Mouse (Mus musculus) gastrocnemius, adult 2 months (tissue): ENCODE data around the gene Prune1. TPM values are rescaled to one million over a fixed set of nuclear protein-coding genes. Genes with fewer than 3 reads are reported as not detected.

Experiments
- DNase-seq: peaks from one replicate; pipeline ENCODE4 v3.0.0; 2022
- H3K27ac ChIP-seq: fragments of 200-600 bp; 2 replicates; pipeline ENCODE4 v1.8.1; 2022; ENCODE audit warnings: mild to moderate bottlenecking
- H3K4me3 ChIP-seq: fragments of 200-600 bp; 2 replicates; pipeline ENCODE4 v1.8.1; 2022; ENCODE audit warnings: mild to moderate bottlenecking, moderate library complexity
- CTCF ChIP-seq: fragments of 200-600 bp; IDR thresholded peaks from 2 replicates; pipeline ENCODE4 v1.8.1; 2022; ENCODE audit warnings: antibody characterized with exemption, mild to moderate bottlenecking, moderate library complexity
- intact Hi-C: fragments of 180-260 bp; cut with DNase I; formaldehyde crosslinking; loops from one replicate; pipeline ENCODE4 v1.15.1; 2025
- total RNA-seq, 2 experiments: library from RNA; stranded (reverse); gene quantifications; 2 replicates each; pipeline ENCODE4 v1.2.3; 2021

Gene Prune1
- total RNA-seq, 2 experiments from 2014 or later = 45.8 to 46.9 TPM

GRCm38 (mm10) chr3:95266052-95266451 is 15.8 kb downstream of the Prune1 start:
- DNase-seq = no peak
- Histone ChIP-seq H3K4me3 (no peak overlapping the region; the same call in 1 of the 2 replicates), H3K27ac (peak overlapping the region; percentile 87)
- peak; percentile 37 for TF ChIP-seq CTCF
- intact Hi-C loops = no loop called here

GRCm38 (mm10) chr3:95264724-95265123 is 17.2 kb downstream of the Prune1 start:
- Histone ChIP-seq H3K4me3 (peak overlapping the region; percentile 1; the same call in 1 of the 2 replicates), H3K27ac (peak overlapping the region; percentile 87)
- intact Hi-C loops = loop anchor here (5.0 kb wide), 2 partner anchors 47 to 122 kb away; partner anchors contain the start of genes Gabpb2 and Tnfaip8l2
- no peak for DNase-seq
- TF ChIP-seq CTCF = no peak

- intact Hi-C loops = loop anchor here (5.0 kb wide), 2 partner anchors 46 to 121 kb away; partner anchors contain the start of genes Gabpb2 and Tnfaip8l2
- peak; percentile 88 for TF ChIP-seq CTCF
- Histone ChIP-seq H3K4me3 (peak overlapping the region; percentile 30; the same call in 1 of the 2 replicates), H3K27ac (peak overlapping the region; percentile 87)
- peak; percentile 89 for DNase-seq
Observed at GRCm38 (mm10) chr3:95263089-95263739, 18.7 kb downstream of the Prune1 start.

DNA sequence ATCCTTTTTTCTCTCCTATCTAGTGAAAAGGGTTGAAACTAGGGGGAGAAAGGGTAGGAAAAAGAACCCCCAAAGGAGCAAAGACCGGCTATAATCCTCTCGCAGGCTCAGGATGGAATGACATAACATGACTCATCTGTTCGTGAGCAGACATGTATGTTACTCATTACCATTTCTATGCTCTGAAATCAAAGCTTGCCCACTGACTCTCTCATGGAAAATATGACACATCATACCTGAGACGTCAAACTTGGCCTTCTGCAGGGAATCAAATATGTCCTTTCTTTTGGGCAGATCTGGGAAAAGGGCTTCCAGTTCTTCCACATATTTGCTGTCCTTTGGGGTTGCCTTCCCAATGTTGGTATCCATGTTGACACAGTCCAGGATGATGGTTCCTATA is 19.9 kb downstream of the Prune1 start:
- no peak overlapping the region for H3K27ac ChIP-seq
- intact Hi-C loops = loop anchor here (5.0 kb wide), 2 partner anchors 45 to 120 kb away; partner anchors contain the start of genes Gabpb2 and Tnfaip8l2
- H3K4me3 ChIP-seq = no peak overlapping the region
- no peak for TF ChIP-seq CTCF
- no peak for DNase-seq

DNA sequence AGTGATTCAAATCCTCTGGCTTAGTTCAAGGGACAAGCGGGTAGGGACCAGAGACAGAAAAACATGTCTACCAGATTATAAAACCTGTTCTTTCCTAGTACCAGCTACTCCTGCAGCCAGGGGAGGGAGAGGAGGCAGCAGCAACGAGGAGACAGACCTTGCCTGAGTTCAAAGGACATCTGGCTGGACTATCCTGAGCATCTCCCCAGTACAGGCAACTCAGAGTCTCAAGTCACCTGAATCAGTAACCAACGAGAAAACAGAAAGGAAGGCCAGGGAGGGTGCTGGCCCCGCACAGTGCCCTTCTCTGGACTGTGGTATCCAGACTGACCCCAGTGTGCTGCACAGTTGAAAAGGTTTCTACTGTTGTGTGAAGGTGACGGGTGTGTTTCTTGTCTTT is 24.9 kb downstream of the Prune1 start:
- H3K27ac ChIP-seq = no peak overlapping the region
- intact Hi-C loops = no loop called here

DNA sequence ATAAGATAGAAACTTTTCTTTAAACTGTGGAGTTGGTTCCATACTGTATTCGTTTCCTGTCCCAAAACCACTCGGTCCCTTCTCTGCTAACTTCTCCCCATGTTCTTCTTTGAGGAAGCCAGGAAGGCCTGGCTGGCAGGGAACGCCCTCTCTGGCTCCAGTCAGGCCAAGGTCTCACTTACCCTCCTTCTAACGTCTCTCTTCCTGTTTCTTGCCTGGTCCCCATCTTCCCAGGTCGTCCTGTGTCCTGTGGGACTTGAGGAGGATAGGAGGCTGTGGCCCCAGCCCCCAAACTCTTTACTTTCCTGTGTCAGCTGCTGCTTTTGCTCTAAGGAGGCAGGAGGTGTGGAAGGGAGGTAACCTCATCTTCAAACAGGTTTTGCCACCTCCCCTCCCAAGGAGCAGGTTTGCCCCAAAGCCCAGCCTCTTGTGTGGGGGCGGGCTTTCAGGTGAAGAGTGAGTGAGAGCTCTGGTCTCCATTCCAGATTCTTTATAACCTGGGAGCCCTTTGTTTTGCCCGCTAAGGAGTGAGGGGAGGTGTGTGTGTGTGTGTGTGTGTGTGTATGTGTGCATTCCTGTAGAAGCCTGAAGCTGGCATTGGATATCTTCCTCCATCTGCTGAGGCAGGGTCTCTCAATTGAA is 31.0 kb downstream of the Prune1 start, which contains the start of gene Bnipl:
Bnipl (minus strand) TSS at position 411 of the 642 bp plus-strand sequence.
- no peak within 1 kb of the TSS for H3K4me3 ChIP-seq
- TF ChIP-seq CTCF = no peak
- H3K27ac ChIP-seq = no peak within 1 kb of the TSS
- DNase-seq = no peak
- intact Hi-C loops = no loop called here

More for the DNA sequence above, 24.9 kb downstream of the Prune1 start:
- TF ChIP-seq CTCF = no peak
- DNase-seq = no peak
- H3K4me3 ChIP-seq = no peak overlapping the region

GRCm38 (mm10) chr3:95250361-95250760 is 31.5 kb downstream of the Prune1 start:
- no peak for TF ChIP-seq CTCF
- intact Hi-C loops = no loop called here
- H3K27ac ChIP-seq = no peak overlapping the region
- no peak for DNase-seq
- no peak overlapping the region for H3K4me3 ChIP-seq

DNA sequence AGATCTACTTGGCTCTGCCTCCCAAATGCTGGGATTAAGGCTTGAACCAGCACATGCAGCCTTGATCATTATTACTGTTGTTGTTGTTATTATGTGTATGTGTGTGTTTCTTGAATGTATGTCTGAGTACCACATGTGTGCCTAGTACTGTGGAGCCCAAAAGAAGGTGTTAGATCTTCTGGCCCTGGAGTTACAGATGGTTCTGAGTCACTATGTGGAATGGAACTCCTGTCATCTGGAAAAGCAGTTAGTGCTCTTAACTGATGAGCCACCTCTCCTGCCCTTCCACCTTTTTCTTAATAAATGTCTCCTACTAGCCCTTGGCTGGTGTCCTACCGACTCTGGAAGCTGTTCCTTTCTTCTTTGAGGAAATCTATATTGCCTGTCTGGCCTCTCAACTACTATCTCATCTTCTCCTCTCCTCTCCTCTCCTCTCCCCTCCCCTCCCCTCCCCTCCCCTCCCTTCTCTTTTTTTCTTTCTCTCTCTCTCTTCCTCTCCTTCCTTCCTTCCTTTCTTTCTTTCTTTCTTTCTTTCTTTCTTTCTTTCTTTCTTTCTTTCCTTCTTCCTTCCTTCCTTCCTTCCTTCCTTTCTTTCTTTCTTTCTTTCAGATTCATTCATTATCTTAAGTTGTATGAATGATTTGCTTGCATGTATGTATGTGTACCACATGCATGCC is 34.1 kb downstream of the Prune1 start:
- Histone ChIP-seq H3K27ac (no peak overlapping the region), H3K4me3 (no peak overlapping the region)
- intact Hi-C loops = no loop called here
- DNase-seq = no peak
- no peak for TF ChIP-seq CTCF

DNA sequence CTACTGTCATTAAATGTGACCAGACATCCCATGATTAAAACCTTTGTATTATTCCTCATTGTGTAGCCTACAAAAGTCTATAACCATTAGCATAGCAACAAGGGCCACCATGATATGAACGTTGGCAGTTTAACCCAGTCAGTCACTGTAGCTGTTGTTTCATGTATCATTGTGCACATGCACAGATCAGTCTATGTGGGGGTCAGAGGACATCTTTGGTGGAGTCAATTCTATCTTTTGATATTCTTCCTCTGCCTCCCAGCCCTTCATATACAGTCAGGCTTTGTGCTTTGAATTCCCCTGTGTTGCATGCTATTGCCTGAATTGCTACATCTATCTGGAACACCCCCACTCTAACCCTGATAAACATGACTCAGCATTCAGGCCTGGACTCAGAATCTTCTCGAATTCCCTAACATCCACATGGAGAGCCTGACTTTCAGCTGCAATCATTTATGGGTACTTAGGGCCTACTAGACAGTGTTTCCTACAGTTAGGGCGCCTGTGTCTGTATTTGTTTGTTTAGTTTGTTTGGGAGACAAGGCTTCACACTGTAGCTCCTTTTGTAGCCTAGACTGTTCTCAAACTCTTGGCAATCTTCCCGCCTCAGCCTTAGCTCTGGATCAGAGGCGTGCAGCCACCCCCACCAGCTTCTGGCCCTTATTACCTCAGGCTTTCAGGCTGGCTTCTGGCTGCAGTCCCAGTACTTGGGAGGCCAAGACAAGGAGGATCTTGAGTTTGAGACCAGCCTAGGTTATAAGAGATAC is 35.2 kb downstream of the Prune1 start:
- H3K27ac ChIP-seq = peak overlapping the region; percentile 31; the same call in 1 of the 2 replicates
- no peak for TF ChIP-seq CTCF
- DNase-seq = no peak
- intact Hi-C loops = no loop called here
- no peak overlapping the region for H3K4me3 ChIP-seq

DNA sequence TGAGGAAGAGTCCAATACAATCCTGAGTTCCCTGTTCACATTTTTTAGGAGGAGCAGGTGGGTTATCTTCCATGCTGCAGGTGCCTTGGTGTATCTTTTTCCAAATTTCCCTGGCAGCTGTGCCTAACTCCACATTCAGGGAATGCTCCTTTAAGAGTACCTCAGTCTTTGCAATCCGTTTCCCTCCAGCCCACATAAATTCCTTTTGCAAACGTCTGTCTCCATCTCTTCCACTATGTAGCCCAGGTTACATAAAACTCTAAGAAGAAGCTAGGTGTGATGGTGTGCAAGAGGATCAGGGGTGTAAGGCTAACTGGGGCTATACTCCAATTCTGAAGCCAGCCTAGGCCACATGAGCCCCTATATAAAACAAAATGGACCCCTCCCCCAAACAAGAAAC is 38.8 kb downstream of the Prune1 start:
- no peak for DNase-seq
- Histone ChIP-seq H3K4me3 (no peak overlapping the region), H3K27ac (no peak overlapping the region)
- TF ChIP-seq CTCF = no peak
- intact Hi-C loops = no loop called here

DNA sequence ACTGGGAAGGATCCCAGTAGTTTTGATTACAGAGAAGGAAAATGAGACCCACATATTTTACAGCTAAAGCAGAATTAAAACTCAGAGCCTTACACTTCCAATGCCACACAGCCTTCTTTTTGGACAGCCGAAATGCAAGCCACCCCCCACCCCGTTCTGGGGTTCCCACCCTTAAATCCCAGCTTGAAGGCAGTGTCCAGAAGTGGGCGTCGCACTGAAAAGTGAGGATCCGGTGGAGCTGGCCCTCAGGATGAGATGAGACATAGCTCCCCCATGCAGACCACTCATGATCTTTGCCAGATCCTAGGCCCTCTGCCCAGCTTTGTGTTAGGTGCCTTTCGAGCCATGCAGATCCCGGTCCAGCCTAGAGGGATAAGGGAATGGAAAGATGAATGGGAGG is 40.4 kb downstream of the Prune1 start, which contains the start of gene Gm128:
Gm128 (minus strand) TSS at position 101 of the 400 bp plus-strand sequence.
- intact Hi-C loops = no loop called here
- Histone ChIP-seq H3K27ac (no peak within 1 kb of the TSS), H3K4me3 (no peak within 1 kb of the TSS)
- no peak for TF ChIP-seq CTCF
- DNase-seq = no peak

DNA sequence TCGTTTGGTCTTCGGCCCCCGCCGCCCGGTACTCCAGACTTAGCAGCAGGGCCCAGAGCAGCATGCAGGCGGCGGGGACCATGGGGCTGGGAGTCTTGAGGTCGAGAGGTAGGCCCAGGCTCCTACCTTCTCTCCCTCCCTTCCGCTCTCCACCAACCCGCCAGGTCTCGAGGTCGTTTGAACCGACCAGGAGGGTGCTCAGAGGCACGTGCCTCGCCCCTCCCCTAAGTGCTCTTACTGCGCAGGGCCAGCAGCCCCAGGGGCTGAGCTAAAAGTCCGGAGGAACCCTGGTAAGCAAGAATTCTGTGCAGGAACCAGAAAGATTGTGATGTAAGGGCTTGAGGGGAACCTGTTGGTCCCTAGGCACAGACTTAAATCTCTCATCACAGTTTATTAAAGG is 41.0 kb downstream of the Prune1 start:
- Histone ChIP-seq H3K4me3 (no peak overlapping the region), H3K27ac (no peak overlapping the region)
- TF ChIP-seq CTCF = no peak
- intact Hi-C loops = no loop called here
- no peak for DNase-seq
